Mouse (Mus musculus): ENCODE measurements around the gene Gm20388. TPM values are rescaled to one million over a fixed set of nuclear protein-coding genes. Genes with fewer than 3 reads are reported as not detected.
"Not testable (repeated sequence)": the region's sequence is repeated elsewhere in the genome, so short reads cannot be mapped to it uniquely, and the experiment has no call there.

The Gm20388 gene
- total RNA-seq, 2 experiments from 2014 or later = not detected

DNA sequence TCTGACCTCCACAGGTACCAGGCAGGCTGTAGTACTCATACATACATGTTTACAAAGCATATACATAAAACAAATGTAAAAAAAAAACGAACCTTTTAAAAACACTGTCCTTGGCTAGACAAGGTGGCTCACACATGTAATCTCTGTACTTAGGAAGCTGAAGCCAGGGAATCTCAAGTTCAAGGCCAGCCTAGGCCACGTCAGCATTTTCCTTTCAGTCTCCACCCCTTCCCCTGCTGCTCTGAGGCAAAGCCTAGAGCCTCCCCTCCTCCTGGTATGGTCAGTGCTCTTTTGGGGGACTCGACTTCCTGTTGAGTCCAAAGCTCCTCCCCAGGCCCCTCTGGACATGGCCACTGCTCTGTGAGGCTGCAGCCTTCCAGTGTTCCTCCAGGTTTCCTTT is 3476.4 kb downstream of the Gm20388 start:
- no peak for DNase-seq (ENCODE audit: low spot score in 2 of 2)

DNA sequence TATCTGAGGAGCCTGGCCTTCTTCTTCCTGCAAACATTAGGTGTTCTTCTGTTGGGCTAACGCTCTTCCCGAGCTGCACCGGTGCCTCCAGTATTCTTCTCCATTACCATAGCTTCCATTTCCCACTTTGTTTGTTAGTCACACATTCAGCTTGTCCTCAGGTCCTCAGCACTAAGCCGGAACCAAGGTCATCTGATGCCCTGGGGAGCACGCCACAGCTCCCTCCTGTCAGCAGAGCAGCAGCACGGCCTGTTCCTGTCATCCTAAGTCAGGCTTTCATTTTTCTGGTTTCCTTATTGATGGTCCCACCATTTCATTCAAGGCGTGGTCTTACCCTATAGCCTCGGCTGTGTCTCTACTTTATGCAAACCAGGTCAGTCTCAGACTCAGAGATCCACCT is 3477.2 kb downstream of the Gm20388 start:
- no peak for DNase-seq (ENCODE audit: low spot score in 2 of 2)

DNA sequence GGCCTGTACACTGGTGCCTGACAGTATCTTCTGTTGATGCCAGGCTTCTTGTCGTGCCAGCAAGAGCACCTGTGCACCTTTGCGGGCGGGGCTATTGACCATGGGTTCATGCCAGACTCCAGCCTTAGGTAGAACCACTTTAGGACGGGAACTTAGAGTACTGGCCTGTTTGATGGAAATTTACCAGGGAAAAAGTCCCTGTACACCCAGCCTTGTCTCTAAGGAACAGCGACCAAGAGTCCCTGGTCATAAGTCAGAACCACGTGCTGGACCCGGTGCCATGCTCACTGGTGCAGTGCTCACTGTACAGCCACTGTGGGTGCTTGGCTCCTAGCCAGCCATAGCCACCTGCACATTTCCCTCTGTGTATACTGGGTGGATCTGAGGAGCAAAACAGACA is 3478.4 kb downstream of the Gm20388 start:
- DNase-seq (ENCODE audit: low spot score in 2 of 2) = no peak

DNA sequence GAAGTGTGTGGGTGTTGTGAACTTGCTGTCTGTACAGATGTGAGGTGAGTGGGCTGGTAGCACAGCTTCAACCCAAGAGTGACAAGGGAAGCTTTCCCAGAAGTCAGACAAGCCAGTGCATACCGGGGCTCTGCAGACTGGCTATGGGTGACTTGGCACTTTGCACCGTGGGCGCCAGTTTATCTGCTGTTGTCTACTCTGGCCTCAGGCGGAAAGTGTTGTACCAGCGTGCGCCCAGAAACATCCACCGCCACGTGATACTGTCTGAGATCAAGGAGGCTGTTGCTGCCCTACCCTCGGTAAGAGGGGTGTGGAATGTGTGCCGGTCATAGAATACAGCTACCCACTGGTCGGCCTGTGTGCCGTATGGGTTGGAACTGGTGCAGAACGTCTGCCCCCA is 3487.7 kb downstream of the Gm20388 start:
- no peak for DNase-seq (ENCODE audit: low spot score in 2 of 2)

DNA sequence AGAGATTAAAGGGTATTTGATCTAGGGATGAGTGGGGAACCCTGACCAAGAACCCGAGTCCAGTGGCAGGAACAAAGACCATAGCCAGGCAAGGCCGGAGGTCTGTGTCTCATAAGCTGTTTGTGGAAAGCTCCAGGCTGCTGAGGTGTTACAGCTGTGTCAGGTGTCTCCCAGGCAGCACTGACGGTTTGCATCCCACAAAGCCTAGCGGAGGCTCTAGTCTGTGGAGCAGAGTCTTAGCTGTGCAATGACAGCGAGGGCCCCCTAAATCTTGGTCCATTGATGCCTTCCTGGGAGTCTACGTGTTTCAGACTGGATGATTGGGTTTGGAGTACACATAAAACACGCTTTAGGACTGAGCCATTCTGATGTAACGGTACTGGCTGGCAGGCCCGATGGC is 3491.3 kb downstream of the Gm20388 start:
- no peak for DNase-seq (ENCODE audit: low spot score in 2 of 2)

DNA sequence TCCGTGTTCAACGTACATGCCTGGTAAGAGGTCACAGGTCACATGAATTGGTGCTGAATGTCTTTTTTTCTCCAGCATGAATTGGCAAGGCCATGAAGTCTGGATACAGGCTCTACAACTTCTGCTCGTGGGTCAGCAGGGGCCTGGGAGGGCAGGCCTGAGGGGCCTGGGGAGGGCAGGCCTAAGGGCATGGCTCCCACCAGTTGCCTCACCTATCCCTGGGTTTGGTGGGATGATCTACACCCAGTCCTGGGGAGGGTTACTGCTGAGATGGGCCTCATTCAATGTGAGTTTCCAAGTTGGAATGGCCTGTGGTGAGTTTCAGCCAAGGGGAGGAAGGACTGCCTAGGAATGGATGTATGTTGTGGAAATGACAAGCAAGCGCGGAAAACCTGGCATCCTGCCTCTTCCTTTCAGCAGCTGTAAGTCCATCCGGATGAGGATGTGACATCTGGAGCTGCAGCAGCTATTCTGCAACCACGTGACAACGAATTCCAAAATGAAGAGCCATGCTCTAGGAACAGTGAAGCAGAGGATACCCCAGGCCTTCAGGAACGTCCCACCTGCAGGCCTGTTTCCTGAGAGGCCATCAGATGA is 3492.2 kb downstream of the Gm20388 start:
- no peak for DNase-seq (ENCODE audit: low spot score in 2 of 2)

DNA sequence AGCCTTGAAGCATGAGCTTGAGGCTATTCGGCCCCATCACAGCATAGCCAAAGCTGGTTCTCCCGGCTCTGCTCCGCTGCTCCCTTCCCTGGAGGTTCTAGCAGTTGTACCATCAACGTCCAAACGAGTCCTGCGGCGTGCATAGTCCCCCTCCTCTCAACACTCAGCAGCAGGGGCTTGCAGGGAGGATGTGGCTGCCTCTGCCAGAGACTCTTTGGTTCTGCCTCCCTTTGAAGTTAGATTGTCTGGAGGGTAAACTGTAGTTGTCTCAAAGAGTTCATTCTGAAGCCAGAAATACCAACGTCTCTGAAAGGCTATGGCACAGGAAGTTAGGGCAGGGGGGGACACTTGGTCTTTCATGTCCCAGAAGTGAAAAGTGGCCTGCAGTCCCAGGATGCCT is 3493.9 kb downstream of the Gm20388 start:
- no peak for DNase-seq (ENCODE audit: low spot score in 2 of 2)

DNA sequence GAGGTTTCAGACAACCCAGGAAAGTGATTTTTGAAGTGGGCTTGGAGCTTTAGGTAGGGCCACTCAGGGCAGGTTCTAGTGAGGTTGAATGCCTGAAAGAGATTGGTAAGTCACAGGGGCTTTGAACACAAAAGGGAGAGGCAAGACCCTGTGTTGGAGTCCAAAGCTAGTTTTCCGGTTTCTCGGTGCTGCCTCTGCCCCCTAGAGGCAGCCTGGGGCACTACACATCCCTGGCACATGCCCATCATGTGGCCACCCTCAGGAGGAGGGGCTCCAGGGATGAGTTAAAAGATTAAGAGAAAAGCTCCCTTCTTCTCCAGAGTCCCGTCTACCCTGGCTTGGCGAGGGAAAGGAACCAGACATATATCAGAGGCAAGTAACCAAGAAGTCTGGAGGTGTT is 3496.1 kb downstream of the Gm20388 start, which contains the start of gene Mc1r:
Gene Mc1r (plus strand): TSS at position 322 of the 400 bp plus-strand sequence.
- peak; percentile 75 to 77 for DNase-seq (ENCODE audit: low spot score in 2 of 2)

DNA sequence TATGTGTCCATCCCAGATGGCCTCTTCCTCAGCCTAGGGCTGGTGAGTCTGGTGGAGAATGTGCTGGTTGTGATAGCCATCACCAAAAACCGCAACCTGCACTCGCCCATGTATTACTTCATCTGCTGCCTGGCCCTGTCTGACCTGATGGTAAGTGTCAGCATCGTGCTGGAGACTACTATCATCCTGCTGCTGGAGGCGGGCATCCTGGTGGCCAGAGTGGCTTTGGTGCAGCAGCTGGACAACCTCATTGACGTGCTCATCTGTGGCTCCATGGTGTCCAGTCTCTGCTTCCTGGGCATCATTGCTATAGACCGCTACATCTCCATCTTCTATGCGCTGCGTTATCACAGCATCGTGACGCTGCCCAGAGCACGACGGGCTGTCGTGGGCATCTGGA is 3497.0 kb downstream of the Gm20388 start:
- no peak for DNase-seq (ENCODE audit: low spot score in 2 of 2)

DNA sequence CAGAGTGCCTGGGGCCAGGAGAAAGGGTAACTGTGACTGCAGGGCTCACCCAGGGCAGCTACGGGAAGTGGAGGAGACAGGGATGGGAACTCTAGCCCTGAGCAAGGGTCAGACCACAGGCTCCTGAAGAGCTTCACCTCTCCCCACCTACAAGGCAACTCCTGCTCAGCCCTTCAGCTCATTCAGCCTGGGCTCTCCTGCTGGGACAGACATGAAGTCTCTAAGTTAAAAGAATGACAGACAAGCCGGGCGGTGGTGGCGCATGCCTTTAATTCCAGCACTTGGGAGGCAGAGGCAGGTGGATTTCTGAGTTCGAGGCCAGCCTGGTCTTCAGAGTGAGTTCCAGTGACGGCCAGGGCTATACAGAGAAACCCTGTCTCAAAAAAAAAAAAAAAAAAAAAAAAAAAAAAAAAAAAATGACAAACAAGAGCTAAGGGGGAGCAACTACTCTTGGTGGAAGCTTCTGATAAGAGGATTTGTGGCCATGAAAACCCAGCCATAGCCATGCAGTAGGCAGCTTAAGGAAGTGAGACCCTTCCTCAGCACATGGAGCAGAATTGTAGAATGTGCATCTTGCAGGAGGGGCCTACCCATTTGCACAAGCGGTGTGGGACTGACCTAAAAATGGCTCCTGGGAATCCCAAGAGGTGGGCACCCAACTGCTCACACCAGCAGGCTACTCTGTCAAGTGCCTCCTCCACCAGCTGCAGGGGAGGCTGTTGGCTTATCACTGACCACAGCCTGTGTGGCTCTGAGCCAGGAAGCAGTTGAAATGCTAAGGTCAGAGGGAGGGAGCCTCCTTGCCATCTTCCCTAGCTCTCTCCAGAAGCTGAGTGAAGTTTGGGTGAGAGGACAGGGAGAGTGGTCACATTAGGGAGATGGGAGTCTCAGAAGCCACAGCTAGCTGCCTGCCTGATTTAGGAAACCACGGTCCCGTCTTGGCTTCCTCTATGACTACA is 3498.2 kb downstream of the Gm20388 start:
- no peak for DNase-seq (ENCODE audit: low spot score in 2 of 2)

DNA sequence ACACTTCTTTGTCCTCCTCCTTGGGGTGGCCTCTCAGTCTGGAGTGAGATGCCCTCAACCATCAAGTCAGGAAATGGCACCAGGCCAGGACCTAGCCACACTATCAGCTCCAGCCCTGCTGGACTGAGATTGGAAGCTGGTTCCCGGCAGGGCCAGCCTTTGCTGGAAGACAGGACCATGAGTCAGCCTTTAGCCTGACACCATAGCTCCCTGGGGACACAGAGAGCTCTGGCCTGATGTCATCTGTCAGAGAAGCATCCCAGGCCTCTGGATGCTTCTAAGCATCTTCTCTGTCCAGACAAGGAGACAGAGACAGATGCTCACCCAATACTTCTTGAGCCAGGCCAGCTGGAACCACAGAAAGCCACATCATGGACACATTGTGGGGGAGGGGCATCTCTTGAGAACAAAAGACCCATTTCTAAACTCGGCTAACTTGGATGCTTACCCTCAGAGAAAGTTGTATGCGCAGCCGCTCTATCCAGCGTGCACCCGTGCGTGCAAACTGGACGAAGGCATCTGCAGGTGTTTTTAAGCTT is 3499.5 kb downstream of the Gm20388 start:
- DNase-seq (ENCODE audit: low spot score in 2 of 2) = peak in 1 of 2 experiments; percentile 58

DNA sequence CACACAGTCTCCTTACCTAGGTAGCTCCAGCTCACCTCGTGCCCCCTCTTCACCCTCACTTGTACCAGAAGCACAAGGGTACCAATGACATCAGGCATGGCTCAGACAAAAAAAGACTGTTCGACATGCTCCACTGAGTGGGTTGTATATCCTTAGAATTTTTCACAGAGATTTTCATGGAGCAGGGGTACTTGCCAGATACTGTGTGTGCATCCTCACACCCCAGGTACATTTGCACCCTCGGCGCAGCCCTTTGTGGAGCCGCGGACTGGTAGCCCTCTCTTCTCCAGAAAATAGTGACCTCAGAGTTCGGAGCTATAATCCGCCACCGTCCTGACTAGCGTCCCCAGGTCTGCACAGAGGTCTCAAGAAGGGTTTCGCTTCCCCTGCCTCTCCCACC is 3500.1 kb downstream of the Gm20388 start:
- peak in 1 of 2 experiments; percentile 38 for DNase-seq (ENCODE audit: low spot score in 2 of 2)

DNA sequence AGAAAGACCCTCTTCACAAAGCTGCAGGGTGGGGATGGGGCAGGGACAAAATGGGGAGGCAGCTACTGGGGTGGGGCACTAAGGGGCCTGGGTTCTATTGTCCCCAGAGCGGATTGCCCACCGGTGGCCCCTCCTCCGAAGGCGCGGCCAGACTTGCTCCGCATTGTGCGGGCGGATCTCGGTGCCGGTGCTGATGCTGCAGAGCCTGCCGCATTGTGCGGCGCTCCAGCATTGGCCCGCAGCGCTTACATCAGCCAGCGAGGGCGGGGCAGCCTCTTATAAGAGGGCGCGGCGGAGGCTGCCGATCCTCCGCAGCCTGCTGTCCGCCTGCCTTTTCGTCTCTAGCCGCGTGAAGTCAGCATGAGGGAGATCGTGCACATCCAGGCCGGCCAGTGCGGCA is 3500.6 kb downstream of the Gm20388 start, which contains the start of gene Tubb3:
Gene Tubb3 (plus strand): TSS at position 179 of the 400 bp plus-strand sequence.
- peak; percentile 87 to 93 for DNase-seq (ENCODE audit: low spot score in 2 of 2)

DNA sequence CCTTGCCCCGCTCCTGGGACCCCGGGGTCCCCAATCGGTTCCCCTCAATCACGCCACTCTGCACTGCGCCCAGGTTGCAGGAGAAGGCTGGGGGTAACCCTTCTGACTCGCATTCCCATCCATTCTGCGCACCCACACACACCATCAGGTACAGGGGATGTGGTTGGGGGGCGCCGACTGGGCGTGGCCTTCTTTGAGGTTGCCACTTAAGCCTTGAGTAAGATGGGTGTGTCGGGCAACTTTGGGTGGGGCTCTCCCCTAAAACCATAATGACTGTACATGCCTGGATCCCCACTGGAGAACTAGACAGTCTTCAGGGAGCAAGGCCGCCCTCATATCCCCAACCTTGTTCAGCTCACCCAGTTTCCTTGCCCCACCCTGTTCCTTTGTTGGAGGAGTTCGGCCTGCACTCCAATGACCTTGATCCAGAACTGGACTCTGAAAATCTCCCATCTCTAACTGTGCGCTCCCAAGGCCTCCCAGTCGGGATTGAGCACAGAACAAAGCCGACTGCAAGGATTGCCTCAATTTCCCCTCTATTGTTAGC is 3501.2 kb downstream of the Gm20388 start:
- DNase-seq (ENCODE audit: low spot score in 2 of 2) = peak in 1 of 2 experiments; percentile 40

DNA sequence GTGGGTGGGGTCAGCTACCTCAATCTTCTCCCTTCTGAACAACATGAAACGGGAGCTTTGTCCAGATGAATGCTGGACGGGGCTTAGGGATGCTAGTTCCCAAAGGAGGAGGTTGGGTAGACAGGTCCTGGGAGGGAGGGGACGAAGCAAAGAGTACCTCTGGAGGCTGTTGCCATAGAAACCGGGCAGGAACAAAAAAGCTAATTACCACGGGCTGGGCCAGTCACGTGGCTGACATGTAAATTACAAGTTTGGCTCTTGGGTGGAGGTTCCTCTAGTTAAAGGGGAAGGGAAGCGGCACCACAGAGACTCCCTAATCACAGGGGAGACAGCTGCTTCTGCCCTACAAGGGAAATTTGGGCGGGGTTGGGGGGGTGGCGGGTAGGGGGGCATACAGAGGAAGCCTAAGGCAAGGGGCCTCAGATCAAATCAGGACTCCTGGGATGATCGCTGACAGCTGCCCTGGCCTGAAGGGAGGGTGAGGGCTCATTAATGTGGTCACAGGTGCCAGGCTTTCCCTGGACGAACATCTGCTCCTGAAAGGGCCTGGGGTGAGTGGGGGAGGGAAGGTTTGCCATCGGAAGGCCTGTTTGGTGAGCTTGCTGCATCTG is 3502.0 kb downstream of the Gm20388 start:
- peak; percentile 63 to 87 for DNase-seq (ENCODE audit: low spot score in 2 of 2)

DNA sequence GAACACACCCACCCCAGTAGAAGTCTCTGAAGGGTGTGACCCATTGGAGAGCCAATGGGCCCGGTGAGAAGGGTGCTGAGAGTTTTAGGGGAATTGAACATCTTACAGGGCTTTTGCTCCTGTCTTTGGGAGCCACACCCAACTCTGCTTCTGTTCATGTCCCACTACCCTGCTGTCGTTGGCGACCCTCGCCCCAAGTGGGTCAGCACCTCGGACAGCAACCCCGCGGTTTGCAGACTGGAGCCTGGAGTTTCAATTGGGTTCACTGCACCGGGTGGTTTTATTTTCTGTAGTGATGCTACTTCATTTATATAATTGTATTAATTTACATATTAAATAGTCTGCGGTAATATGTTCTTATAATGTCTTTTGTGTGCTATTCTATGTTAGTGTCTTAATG is 3503.6 kb downstream of the Gm20388 start:
- no peak for DNase-seq (ENCODE audit: low spot score in 2 of 2)

DNA sequence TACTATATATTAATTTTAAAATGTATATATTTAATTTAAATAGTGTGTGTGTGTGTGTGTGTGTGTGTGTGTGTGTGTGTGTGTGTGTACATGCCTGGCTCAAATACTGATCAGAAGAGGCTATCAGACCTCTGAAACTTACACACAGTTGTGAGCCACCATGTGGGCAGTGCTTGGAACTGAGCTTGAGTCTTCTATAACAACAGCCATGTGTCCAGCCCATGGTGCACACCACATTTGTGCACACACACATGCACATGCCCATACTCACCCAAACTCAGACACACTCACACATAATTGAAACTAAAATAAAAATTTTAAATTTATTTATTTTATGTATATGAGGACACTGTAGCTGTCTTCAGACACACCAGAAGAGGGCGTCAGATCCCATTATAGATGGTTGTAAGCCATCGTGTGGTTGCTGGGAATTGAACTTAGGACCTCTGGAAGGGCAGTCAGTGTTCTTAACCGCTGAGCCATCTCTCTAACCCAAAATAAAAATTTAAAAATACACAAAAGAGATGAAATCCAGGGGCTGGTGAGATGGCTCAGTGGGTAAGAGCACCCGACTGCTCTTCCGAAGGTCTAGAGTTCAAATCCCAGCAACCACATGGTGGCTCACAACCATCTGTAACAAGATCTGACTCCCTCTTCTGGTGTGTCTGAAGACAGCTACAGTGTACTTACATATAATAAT is 3504.5 kb downstream of the Gm20388 start:
- DNase-seq (ENCODE audit: low spot score in 2 of 2) = not testable (repeated sequence)

DNA sequence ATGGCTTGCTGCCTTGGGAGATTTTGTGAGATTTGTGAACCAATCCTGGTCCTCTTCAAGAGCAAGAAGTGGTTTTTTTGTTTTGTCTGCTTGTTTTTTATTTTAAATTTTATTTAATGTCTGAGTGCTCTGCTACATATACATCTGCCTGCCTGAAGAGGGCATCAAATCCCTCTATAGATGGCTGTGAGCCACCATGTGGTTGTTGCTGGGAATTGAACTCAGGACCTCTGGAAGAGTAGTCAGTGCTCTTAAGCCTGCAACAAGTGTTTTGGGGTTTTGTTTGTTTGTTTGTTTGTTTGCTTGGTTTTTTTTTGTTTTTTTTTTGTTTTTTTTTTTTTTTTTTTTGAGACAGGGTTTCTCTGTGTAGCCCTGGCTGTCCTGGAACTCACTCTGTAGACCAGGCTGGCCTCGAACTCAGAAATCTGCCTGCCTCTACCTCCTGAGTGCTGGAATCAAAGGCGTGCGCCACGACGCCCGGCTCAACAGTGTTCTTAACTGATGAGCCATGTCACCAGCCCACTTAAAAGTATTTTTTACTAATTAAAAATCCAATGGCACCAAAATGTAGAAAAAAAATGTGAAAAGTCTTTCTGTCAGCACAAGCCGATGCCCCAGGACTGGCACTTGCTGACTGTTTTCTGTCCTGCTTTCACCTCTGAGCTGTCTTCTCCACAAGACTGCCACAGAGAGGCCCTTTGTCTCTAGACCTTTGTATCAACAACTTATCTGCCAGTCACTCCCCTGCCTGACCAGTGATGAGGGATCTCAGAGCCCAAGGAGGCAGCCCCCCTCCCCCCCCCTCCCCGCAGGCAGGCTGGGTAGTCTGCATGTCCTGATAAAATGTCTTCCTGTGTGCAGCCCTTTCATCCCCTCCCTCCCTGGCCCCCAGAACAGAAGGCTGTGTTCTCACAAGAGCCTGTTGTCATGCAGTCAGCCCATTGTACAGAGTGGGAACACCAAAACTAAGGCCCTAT is 3505.6 kb downstream of the Gm20388 start:
- no peak for DNase-seq (ENCODE audit: low spot score in 2 of 2)

DNA sequence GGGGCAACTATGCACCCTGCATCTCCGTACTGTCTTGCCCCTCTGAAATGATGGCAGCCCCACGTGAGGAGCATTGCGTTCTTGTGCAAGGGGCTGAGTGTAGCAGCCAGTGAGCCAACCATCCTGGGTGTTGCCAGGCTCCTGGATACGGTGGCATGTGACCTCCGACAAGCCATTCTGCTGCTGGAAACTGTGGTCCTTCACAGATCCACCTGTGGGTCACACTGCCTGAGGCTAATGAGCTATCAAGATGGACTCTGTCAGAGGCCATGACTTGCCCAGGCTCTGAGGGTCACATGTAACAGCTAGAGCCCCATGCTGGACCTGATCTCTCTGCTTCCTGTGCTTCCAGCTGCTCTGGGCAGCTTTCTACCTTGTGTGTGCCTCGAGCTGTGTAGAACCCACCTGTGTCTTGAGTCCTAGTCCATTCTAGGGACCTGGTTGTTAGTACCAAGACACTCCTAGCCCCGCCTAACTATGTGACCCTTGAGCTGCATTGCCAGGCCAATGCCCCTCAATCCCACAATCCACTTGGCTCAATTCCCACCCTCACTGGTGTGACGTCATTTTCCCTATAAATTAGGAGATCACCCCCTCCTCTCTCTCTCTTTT is 3506.4 kb downstream of the Gm20388 start:
- DNase-seq (ENCODE audit: low spot score in 2 of 2) = no peak
